Mouse (Mus musculus): Measurements from ENCODE around the gene Ccr7. TPM values are rescaled to one million over a fixed set of nuclear protein-coding genes. Genes with fewer than 3 reads are reported as not detected.
A peak's percentile ranks its signal among the peaks of the same experiment; 100 is the strongest.

Gene Ccr7
- polyA plus RNA-seq, 1 experiment from 2014 or later: 0.19 TPM

- Histone ChIP-seq H3K27me3 (ENCODE audit: control insufficient read depth, insufficient read depth, low read length) (no peaks in the 10 kb centered on the region), H3K27ac (ENCODE audit: low read length) (no peak overlapping the region), H3K4me2 (ENCODE audit: low read depth, low read length) (no peak overlapping the region), H3K9ac (ENCODE audit: low read length) (no peak overlapping the region), H3K9me3 (replicated peaks; ENCODE audit: control insufficient read depth, low read length) (no peaks in the 10 kb centered on the region), H3K36me3 (ENCODE audit: control insufficient read depth, insufficient read depth, low read length) (no peaks in the 10 kb centered on the region), H3K4me1 (ENCODE audit: control insufficient read depth, insufficient read depth, low read length) (peaks cover 15% of the 10 kb centered on the region), H3K4me3 (replicated peaks; ENCODE audit: low read length) (no peak overlapping the region)
- WGBS: 77% methylated on average over 9 of the region's 9 CpGs
- ATAC-seq (ENCODE audit: insufficient read depth, low FRiP score): no peak
Observed at GRCm38 (mm10) chr11:99102575-99103270, 52.2 kb downstream of the Ccr7 start.

- 60% methylated on average over 8 of the region's 8 CpGs for WGBS
- no peaks in the 10 kb centered on the region for H3K27me3 ChIP-seq (ENCODE audit: control insufficient read depth, insufficient read depth, low read length)
Observed at GRCm38 (mm10) chr11:99101693-99102092, 53.2 kb downstream of the Ccr7 start.

GRCm38 (mm10) chr11:99100215-99100614 is 54.7 kb downstream of the Ccr7 start:
- 82% methylated on average over 5 of the region's 5 CpGs for WGBS
- no peaks in the 10 kb centered on the region for H3K4me1 ChIP-seq (ENCODE audit: control insufficient read depth, insufficient read depth, low read length)
- no peak overlapping the region for H3K4me2 ChIP-seq (ENCODE audit: low read depth, low read length)
- H3K36me3 ChIP-seq (ENCODE audit: control insufficient read depth, insufficient read depth, low read length): no peaks in the 10 kb centered on the region
- H3K9me3 ChIP-seq (replicated peaks; ENCODE audit: control insufficient read depth, low read length): no peaks in the 10 kb centered on the region
- H3K9ac ChIP-seq (ENCODE audit: low read length): no peak overlapping the region
- no peaks in the 10 kb centered on the region for H3K27me3 ChIP-seq (ENCODE audit: control insufficient read depth, insufficient read depth, low read length)
- no peak overlapping the region for H3K27ac ChIP-seq (ENCODE audit: low read length)
- H3K4me3 ChIP-seq (replicated peaks; ENCODE audit: low read length): no peak overlapping the region
- no peak for ATAC-seq (ENCODE audit: insufficient read depth, low FRiP score)

More at GRCm38 (mm10) chr11:99101693-99102092, 53.2 kb downstream of the Ccr7 start:
- H3K4me1 ChIP-seq (ENCODE audit: control insufficient read depth, insufficient read depth, low read length): peaks cover 7% of the 10 kb centered on the region
- no peaks in the 10 kb centered on the region for H3K36me3 ChIP-seq (ENCODE audit: control insufficient read depth, insufficient read depth, low read length)
- H3K9me3 ChIP-seq (replicated peaks; ENCODE audit: control insufficient read depth, low read length): no peaks in the 10 kb centered on the region
- H3K4me2 ChIP-seq (ENCODE audit: low read depth, low read length): no peak overlapping the region
- no peak overlapping the region for H3K27ac ChIP-seq (ENCODE audit: low read length)
- H3K4me3 ChIP-seq (replicated peaks; ENCODE audit: low read length): no peak overlapping the region
- ATAC-seq (ENCODE audit: insufficient read depth, low FRiP score): no peak
- no peak overlapping the region for H3K9ac ChIP-seq (ENCODE audit: low read length)

GRCm38 (mm10) chr11:99099516-99099915 is 55.4 kb downstream of the Ccr7 start:
- Histone ChIP-seq H3K4me3 (replicated peaks; ENCODE audit: low read length) (no peak overlapping the region), H3K4me1 (ENCODE audit: control insufficient read depth, insufficient read depth, low read length) (no peaks in the 10 kb centered on the region), H3K27me3 (ENCODE audit: control insufficient read depth, insufficient read depth, low read length) (no peaks in the 10 kb centered on the region), H3K9ac (ENCODE audit: low read length) (no peak overlapping the region), H3K4me2 (ENCODE audit: low read depth, low read length) (no peak overlapping the region), H3K36me3 (ENCODE audit: control insufficient read depth, insufficient read depth, low read length) (no peaks in the 10 kb centered on the region), H3K27ac (ENCODE audit: low read length) (no peak overlapping the region), H3K9me3 (replicated peaks; ENCODE audit: control insufficient read depth, low read length) (no peaks in the 10 kb centered on the region)
- no peak for ATAC-seq (ENCODE audit: insufficient read depth, low FRiP score)
- 72% methylated on average over 7 of the region's 7 CpGs for WGBS

- no peak overlapping the region for H3K27ac ChIP-seq (ENCODE audit: low read length)
- H3K9ac ChIP-seq (ENCODE audit: low read length): peak overlapping the region; percentile 11; the same call in 1 of the 2 replicates
- H3K9me3 ChIP-seq (replicated peaks; ENCODE audit: control insufficient read depth, low read length): no peaks in the 10 kb centered on the region
- H3K36me3 ChIP-seq (ENCODE audit: control insufficient read depth, insufficient read depth, low read length): no peaks in the 10 kb centered on the region
- WGBS: 88% methylated on average over 9 of the region's 9 CpGs
- ATAC-seq (ENCODE audit: insufficient read depth, low FRiP score): no peak
- no peak overlapping the region for H3K4me2 ChIP-seq (ENCODE audit: low read depth, low read length)
- H3K27me3 ChIP-seq (ENCODE audit: control insufficient read depth, insufficient read depth, low read length): no peaks in the 10 kb centered on the region
- H3K4me1 ChIP-seq (ENCODE audit: control insufficient read depth, insufficient read depth, low read length): no peaks in the 10 kb centered on the region
- H3K4me3 ChIP-seq (replicated peaks; ENCODE audit: low read length): no peak overlapping the region
Observed at GRCm38 (mm10) chr11:99098924-99099323, 56.0 kb downstream of the Ccr7 start.

- Histone ChIP-seq H3K4me3 (replicated peaks; ENCODE audit: low read length) (no peak overlapping the region), H3K4me1 (ENCODE audit: control insufficient read depth, insufficient read depth, low read length) (no peaks in the 10 kb centered on the region), H3K27ac (ENCODE audit: low read length) (no peak overlapping the region), H3K9ac (ENCODE audit: low read length) (no peak overlapping the region), H3K36me3 (ENCODE audit: control insufficient read depth, insufficient read depth, low read length) (no peaks in the 10 kb centered on the region), H3K4me2 (ENCODE audit: low read depth, low read length) (no peak overlapping the region), H3K27me3 (ENCODE audit: control insufficient read depth, insufficient read depth, low read length) (no peaks in the 10 kb centered on the region), H3K9me3 (replicated peaks; ENCODE audit: control insufficient read depth, low read length) (no peaks in the 10 kb centered on the region)
- 61% methylated on average over 8 of the region's 8 CpGs for WGBS
- ATAC-seq (ENCODE audit: insufficient read depth, low FRiP score): no peak
Observed at GRCm38 (mm10) chr11:99096996-99097774, 57.7 kb downstream of the Ccr7 start.

GRCm38 (mm10) chr11:99096417-99096816 is 58.5 kb downstream of the Ccr7 start:
- no peak for ATAC-seq (ENCODE audit: insufficient read depth, low FRiP score)
- Histone ChIP-seq H3K4me2 (ENCODE audit: low read depth, low read length) (no peak overlapping the region), H3K9me3 (replicated peaks; ENCODE audit: control insufficient read depth, low read length) (no peaks in the 10 kb centered on the region), H3K27ac (ENCODE audit: low read length) (no peak overlapping the region), H3K27me3 (ENCODE audit: control insufficient read depth, insufficient read depth, low read length) (no peaks in the 10 kb centered on the region), H3K4me1 (ENCODE audit: control insufficient read depth, insufficient read depth, low read length) (no peaks in the 10 kb centered on the region), H3K9ac (ENCODE audit: low read length) (no peak overlapping the region), H3K36me3 (ENCODE audit: control insufficient read depth, insufficient read depth, low read length) (no peaks in the 10 kb centered on the region), H3K4me3 (replicated peaks; ENCODE audit: low read length) (no peak overlapping the region)
- 69% methylated on average over 4 of the region's 4 CpGs for WGBS

- H3K4me2 ChIP-seq (ENCODE audit: low read depth, low read length): no peak overlapping the region
- H3K27ac ChIP-seq (ENCODE audit: low read length): no peak overlapping the region
- H3K27me3 ChIP-seq (ENCODE audit: control insufficient read depth, insufficient read depth, low read length): no peaks in the 10 kb centered on the region
- 76% methylated on average over 4 of the region's 4 CpGs for WGBS
- H3K9me3 ChIP-seq (replicated peaks; ENCODE audit: control insufficient read depth, low read length): no peaks in the 10 kb centered on the region
- H3K4me3 ChIP-seq (replicated peaks; ENCODE audit: low read length): no peak overlapping the region
- H3K4me1 ChIP-seq (ENCODE audit: control insufficient read depth, insufficient read depth, low read length): no peaks in the 10 kb centered on the region
- no peak overlapping the region for H3K9ac ChIP-seq (ENCODE audit: low read length)
- H3K36me3 ChIP-seq (ENCODE audit: control insufficient read depth, insufficient read depth, low read length): no peaks in the 10 kb centered on the region
- no peak for ATAC-seq (ENCODE audit: insufficient read depth, low FRiP score)
Observed at GRCm38 (mm10) chr11:99095759-99096158, 59.1 kb downstream of the Ccr7 start.

GRCm38 (mm10) chr11:99094911-99095676 is 59.8 kb downstream of the Ccr7 start:
- Histone ChIP-seq H3K27ac (ENCODE audit: low read length) (no peak overlapping the region), H3K4me1 (ENCODE audit: control insufficient read depth, insufficient read depth, low read length) (no peaks in the 10 kb centered on the region), H3K4me3 (replicated peaks; ENCODE audit: low read length) (no peak overlapping the region), H3K9ac (ENCODE audit: low read length) (no peak overlapping the region), H3K27me3 (ENCODE audit: control insufficient read depth, insufficient read depth, low read length) (no peaks in the 10 kb centered on the region), H3K9me3 (replicated peaks; ENCODE audit: control insufficient read depth, low read length) (no peaks in the 10 kb centered on the region), H3K4me2 (ENCODE audit: low read depth, low read length) (no peak overlapping the region), H3K36me3 (ENCODE audit: control insufficient read depth, insufficient read depth, low read length) (no peaks in the 10 kb centered on the region)
- WGBS: 48% methylated on average over 2 of the region's 2 CpGs
- no peak for ATAC-seq (ENCODE audit: insufficient read depth, low FRiP score)
